Mouse (Mus musculus) CH12.LX (cell line): ENCODE results near the gene Trappc13.

Source experiments
- CTCF ChIP-seq, 2 experiments: IDR thresholded peaks in 1 of 2; conservative IDR thresholded peaks in 1 of 2; 2 replicates each; pipeline ENCODE4 v1.5.1; 2011 to 2012; ENCODE audit warnings: low read depth in 2 of 2, low read length in 2 of 2, improper control_type of control experiment in 1 of 2, inconsistent platforms in 1 of 2, mild to moderate bottlenecking in 1 of 2, moderate library complexity in 1 of 2
- MYC ChIP-seq: IDR thresholded peaks from 2 replicates; pipeline ENCODE4 v1.6.1; 2011; ENCODE audit warnings: low read depth, mild to moderate bottlenecking, improper control_type of control experiment, low read length
- USF1 ChIP-seq: IDR thresholded peaks from 2 replicates; pipeline ENCODE4 v1.6.1; 2014; ENCODE audit warnings: low read depth, mild to moderate bottlenecking, inconsistent platforms, low read length, improper control_type of control experiment

GRCm38 (mm10) chr13:104187357-104187756 is 9.1 kb upstream of the Trappc13 start:
- TF ChIP-seq MYC, result no peak
- TF ChIP-seq USF1, result no peak
- no peak for TF ChIP-seq CTCF (conservative IDR thresholded peaks at IDR 0.05 in 1 of 2, IDR thresholded peaks at IDR 0.05 in 1 of 2; ENCODE audit: low read depth in 2 of 2, low read length in 2 of 2)
